Mouse (Mus musculus) limb, embryonic 15.5 days (tissue): ENCODE measurements around the gene Bicra. TPM values are rescaled to one million over a fixed set of nuclear protein-coding genes. Genes with fewer than 3 reads are reported as not detected.

ENCODE experiments used
- ATAC-seq: fragments of 200-750 bp; cut with Nextera tagmentation; 2 replicates; pipeline ENCODE4 v1.8.0; 2017; ENCODE audit warnings: low read depth, moderate TSS enrichment; ENCODE audit not compliant: insufficient number of reproducible peaks, low FRiP score, low TSS enrichment
- H3K27ac ChIP-seq: fragments of 300-500 bp; sonication (generic); 2 replicates; pipeline ENCODE4 v1.5.1; 2015; ENCODE audit warnings: moderate library complexity, mild to moderate bottlenecking, inconsistent platforms
- H3K27me3 ChIP-seq: fragments of 300-500 bp; sonication (generic); 2 replicates; pipeline ENCODE4 v1.6.1; 2015; ENCODE audit warnings: inconsistent platforms
- H3K36me3 ChIP-seq: fragments of 300-500 bp; sonication (generic); 2 replicates; pipeline ENCODE4 v1.6.1; 2015; ENCODE audit warnings: inconsistent platforms
- H3K4me1 ChIP-seq: fragments of 300-500 bp; sonication (generic); 2 replicates; pipeline ENCODE4 v1.6.1; 2015; ENCODE audit warnings: inconsistent platforms
- H3K4me2 ChIP-seq: fragments of 300-500 bp; sonication (generic); 2 replicates; pipeline ENCODE4 v1.6.1; 2015; ENCODE audit warnings: mild to moderate bottlenecking, inconsistent platforms
- H3K4me3 ChIP-seq: fragments of 300-500 bp; sonication (generic); 2 replicates; pipeline ENCODE4 v1.5.1; 2015; ENCODE audit warnings: mild to moderate bottlenecking, inconsistent platforms
- H3K9ac ChIP-seq: fragments of 300-500 bp; sonication (generic); 2 replicates; pipeline ENCODE4 v1.6.1; 2015; ENCODE audit warnings: inconsistent platforms
- H3K9me3 ChIP-seq: fragments of 300-500 bp; sonication (generic); 2 replicates; pipeline ENCODE4 v1.6.1; 2016; ENCODE audit warnings: inconsistent platforms
- WGBS: fragments of 180-500 bp; shearing (Covaris S2); methylation state at CpG from one replicate; pipeline ENCODE4 v1.1.7; 2015; 5-methylcytosine and 5-hydroxymethylcytosine counted together
- polyA plus RNA-seq: library from polyadenylated mRNA; unstranded; fragments of >200 nt; fragmentation: Nextera tagmentation; extraction: Ambion mirVana; gene quantifications from 2 replicates; pipeline ENCODE4 v1.2.1, GENCODE M21; 2015

Bicra gene
- polyA plus RNA-seq, 1 experiment from 2014 or later, result 7.2 TPM

GRCm38 (mm10) chr7:15948381-15948941 is 99.3 kb downstream of the Bicra start:
- H3K9me3 ChIP-seq, result no peaks in the 10 kb centered on the region
- peak overlapping the region; percentile 82 for H3K27ac ChIP-seq
- peaks cover 52% of the 10 kb centered on the region for H3K36me3 ChIP-seq
- H3K9ac ChIP-seq, result no peak overlapping the region
- ATAC-seq, result peak; percentile 70
- H3K4me2 ChIP-seq, result peak overlapping the region; percentile 51
- peak overlapping the region; percentile 23 for H3K4me3 ChIP-seq
- 2% methylated on average over 23 of the region's 23 CpGs for WGBS
- peaks cover 40% of the 10 kb centered on the region for H3K4me1 ChIP-seq
- no peaks in the 10 kb centered on the region for H3K27me3 ChIP-seq

GRCm38 (mm10) chr7:15947653-15948260 is 100.0 kb downstream of the Bicra start:
- H3K36me3 ChIP-seq, result peaks cover 52% of the 10 kb centered on the region
- WGBS, result 47% methylated on average over 4 of the region's 4 CpGs
- no peaks in the 10 kb centered on the region for H3K9me3 ChIP-seq
- H3K27me3 ChIP-seq, result no peaks in the 10 kb centered on the region
- peak overlapping the region; percentile 51; the same call in 1 of the 2 replicates for H3K4me2 ChIP-seq
- H3K4me1 ChIP-seq, result peaks cover 42% of the 10 kb centered on the region
- peak overlapping the region; percentile 82 for H3K27ac ChIP-seq
- peak; percentile 9; the same call in 1 of the 2 replicates for ATAC-seq
- no peak overlapping the region for H3K9ac ChIP-seq
- H3K4me3 ChIP-seq, result 0 out of 2 replicates have a peak overlapping the region, but pooled peaks have one; percentile 23

GRCm38 (mm10) chr7:15945721-15946536 is 101.8 kb downstream of the Bicra start, which contains the start of gene Nop53:
Gene Nop53 (minus strand): TSS chr7:15946074.
- peaks cover 42% of the 10 kb centered on the region for H3K4me1 ChIP-seq
- 1% methylated on average over 59 of the region's 59 CpGs for WGBS
- peaks cover 53% of the 10 kb centered on the region for H3K36me3 ChIP-seq
- peak within 1 kb of the TSS; percentile 98 for H3K27ac ChIP-seq
- H3K9ac ChIP-seq, result peak within 1 kb of the TSS; percentile 82
- no peaks in the 10 kb centered on the region for H3K9me3 ChIP-seq
- no peaks in the 10 kb centered on the region for H3K27me3 ChIP-seq
- H3K4me3 ChIP-seq, result peak within 1 kb of the TSS; percentile 78
- ATAC-seq, result peak; percentile 84
- H3K4me2 ChIP-seq, result peak within 1 kb of the TSS; percentile 70

GRCm38 (mm10) chr7:15945211-15945610 is 102.5 kb downstream of the Bicra start:
- Histone ChIP-seq H3K36me3 (peaks cover 53% of the 10 kb centered on the region), H3K4me1 (peaks cover 42% of the 10 kb centered on the region), H3K4me2 (peak overlapping the region; percentile 70), H3K27ac (peak overlapping the region; percentile 98), H3K27me3 (no peaks in the 10 kb centered on the region), H3K4me3 (peak overlapping the region; percentile 78), H3K9ac (peak overlapping the region; percentile 82), H3K9me3 (no peaks in the 10 kb centered on the region)
- no peak for ATAC-seq
- 6% methylated on average over 8 of the region's 8 CpGs for WGBS

- no peak overlapping the region for H3K9ac ChIP-seq
- H3K4me1 ChIP-seq, result peaks cover 38% of the 10 kb centered on the region
- peaks cover 53% of the 10 kb centered on the region for H3K36me3 ChIP-seq
- no peak for ATAC-seq
- 0 out of 2 replicates have a peak overlapping the region, but pooled peaks have one; percentile 54 for H3K27ac ChIP-seq
- H3K4me3 ChIP-seq, result peak overlapping the region; percentile 78
- H3K27me3 ChIP-seq, result no peaks in the 10 kb centered on the region
- no peaks in the 10 kb centered on the region for H3K9me3 ChIP-seq
- peak overlapping the region; percentile 70; the same call in 1 of the 2 replicates for H3K4me2 ChIP-seq
- 73% methylated on average over 1 of the region's 1 CpGs for WGBS
These were observed 103.4 kb downstream of the Bicra start for GRCm38 (mm10) chr7:15944311-15944710.

GRCm38 (mm10) chr7:15938621-15939020 is 109.1 kb downstream of the Bicra start:
- Histone ChIP-seq H3K27ac (no peak overlapping the region), H3K27me3 (no peaks in the 10 kb centered on the region), H3K36me3 (peaks cover 76% of the 10 kb centered on the region), H3K4me2 (no peak overlapping the region), H3K4me3 (no peak overlapping the region), H3K9me3 (no peaks in the 10 kb centered on the region), H3K9ac (no peak overlapping the region), H3K4me1 (peaks cover 3% of the 10 kb centered on the region; the same call in 1 of the 2 replicates)
- WGBS, result 95% methylated on average over 3 of the region's 3 CpGs
- ATAC-seq, result no peak

GRCm38 (mm10) chr7:15937491-15937890 is 110.2 kb downstream of the Bicra start:
- Histone ChIP-seq H3K27ac (no peak overlapping the region), H3K4me3 (no peak overlapping the region), H3K4me1 (no peaks in the 10 kb centered on the region; the same call in 1 of the 2 replicates), H3K27me3 (no peaks in the 10 kb centered on the region), H3K9me3 (no peaks in the 10 kb centered on the region), H3K4me2 (no peak overlapping the region), H3K36me3 (peaks cover 64% of the 10 kb centered on the region), H3K9ac (no peak overlapping the region)
- WGBS, result 82% methylated on average over 5 of the region's 5 CpGs
- ATAC-seq, result no peak

- Histone ChIP-seq H3K27ac (peak overlapping the region; percentile 39), H3K27me3 (no peaks in the 10 kb centered on the region), H3K4me2 (no peak overlapping the region), H3K9me3 (no peaks in the 10 kb centered on the region), H3K4me3 (no peak overlapping the region), H3K4me1 (no peaks in the 10 kb centered on the region; the same call in 1 of the 2 replicates), H3K9ac (no peak overlapping the region), H3K36me3 (peaks cover 26% of the 10 kb centered on the region)
- ATAC-seq, result 0 out of 2 replicates have a peak, but pooled peaks have one; percentile 23
- WGBS, result 46% methylated on average over 16 of the region's 16 CpGs
These were observed 114.0 kb downstream of the Bicra start for GRCm38 (mm10) chr7:15933437-15934359.

- H3K4me2 ChIP-seq, result no peak overlapping the region
- no peaks in the 10 kb centered on the region; the same call in 1 of the 2 replicates for H3K4me1 ChIP-seq
- H3K4me3 ChIP-seq, result no peak overlapping the region
- peaks cover 6% of the 10 kb centered on the region; the same call in 1 of the 2 replicates for H3K36me3 ChIP-seq
- no peak overlapping the region for H3K27ac ChIP-seq
- no peaks in the 10 kb centered on the region for H3K27me3 ChIP-seq
- ATAC-seq, result no peak
- 65% methylated on average over 3 of the region's 3 CpGs for WGBS
- H3K9me3 ChIP-seq, result no peaks in the 10 kb centered on the region
- H3K9ac ChIP-seq, result no peak overlapping the region
These were observed 116.1 kb downstream of the Bicra start for GRCm38 (mm10) chr7:15931635-15932034.

- Histone ChIP-seq H3K27me3 (no peaks in the 10 kb centered on the region), H3K4me1 (no peaks in the 10 kb centered on the region; the same call in 1 of the 2 replicates), H3K4me3 (no peak overlapping the region), H3K36me3 (no peaks in the 10 kb centered on the region), H3K9me3 (no peaks in the 10 kb centered on the region), H3K4me2 (no peak overlapping the region), H3K9ac (no peak overlapping the region), H3K27ac (no peak overlapping the region)
- no peak for ATAC-seq
- 60% methylated on average over 2 of the region's 2 CpGs for WGBS
These were observed 117.2 kb downstream of the Bicra start for GRCm38 (mm10) chr7:15930543-15930942.

GRCm38 (mm10) chr7:15929910-15930309 is 117.8 kb downstream of the Bicra start:
- H3K4me3 ChIP-seq, result no peak overlapping the region
- ATAC-seq, result no peak

More at GRCm38 (mm10) chr7:15929910-15930309, 117.8 kb downstream of the Bicra start:
- Histone ChIP-seq H3K9ac (no peak overlapping the region), H3K27me3 (no peaks in the 10 kb centered on the region), H3K9me3 (no peaks in the 10 kb centered on the region), H3K4me2 (no peak overlapping the region), H3K36me3 (no peaks in the 10 kb centered on the region), H3K27ac (no peak overlapping the region), H3K4me1 (no peaks in the 10 kb centered on the region; the same call in 1 of the 2 replicates)
- WGBS, result 42% methylated on average over 4 of the region's 4 CpGs
